Mouse (Mus musculus) heart, adult 18-20 months (tissue): Measurements from ENCODE around the gene Rnf43. TPM values are rescaled to one million over a fixed set of nuclear protein-coding genes. Genes with fewer than 3 reads are reported as not detected.

Experiments used
- DNase-seq, 2 experiments: peaks; one replicate each; pipeline ENCODE4 v3.0.0; 2021 to 2022; ENCODE audit warnings: mixed read lengths in 1 of 2
- total RNA-seq, 2 experiments: library from RNA; stranded (reverse); gene quantifications; 2 replicates each; pipeline ENCODE4 v1.2.3; 2021

Rnf43 gene
- total RNA-seq, 2 experiments from 2014 or later = 0.10 to 0.67 TPM

DNA sequence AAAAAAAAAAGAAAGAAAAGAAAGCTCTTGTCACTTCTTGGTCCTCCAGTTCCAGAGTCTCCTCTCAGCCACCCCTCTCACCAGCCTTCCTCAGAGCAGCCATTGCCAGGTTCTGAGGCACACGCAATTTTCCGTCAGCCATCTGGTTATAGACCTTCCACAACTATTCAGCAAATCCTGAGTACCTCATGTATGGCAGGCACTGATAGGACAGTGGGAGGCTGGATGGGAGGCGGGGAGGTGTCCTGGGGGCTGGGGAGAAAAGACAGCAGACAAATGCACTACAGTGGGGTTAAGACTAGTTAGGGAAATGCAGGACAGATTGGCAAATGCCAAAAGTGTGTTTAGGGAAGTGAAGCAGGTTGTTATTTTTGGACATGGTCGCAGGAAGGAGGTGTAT is 49.7 kb downstream of the Rnf43 start:
- DNase-seq = no peak

- no peak for DNase-seq
Measured at GRCm38 (mm10) chr11:87715999-87716398, 53.5 kb downstream of the Rnf43 start.

DNA sequence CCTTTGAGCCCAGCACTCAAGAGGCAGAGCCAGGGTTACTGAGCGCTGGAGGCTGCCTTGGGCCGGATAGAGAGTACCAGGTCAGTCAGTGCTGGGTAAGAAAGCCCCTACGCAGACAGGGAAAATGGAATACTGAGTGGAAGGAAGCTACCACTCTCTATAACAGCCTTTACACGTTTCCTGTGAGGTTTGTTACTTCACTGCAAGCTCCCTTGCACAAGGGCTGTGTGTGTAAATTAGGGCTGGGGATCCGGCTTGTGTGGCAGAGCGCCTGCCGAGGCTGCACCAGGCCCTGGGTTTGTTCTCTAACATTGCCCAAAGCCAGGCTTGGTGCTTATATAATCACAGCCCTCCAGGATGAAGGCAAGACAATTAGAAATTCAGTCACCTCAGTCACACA is 57.0 kb downstream of the Rnf43 start:
- no peak for DNase-seq

DNA sequence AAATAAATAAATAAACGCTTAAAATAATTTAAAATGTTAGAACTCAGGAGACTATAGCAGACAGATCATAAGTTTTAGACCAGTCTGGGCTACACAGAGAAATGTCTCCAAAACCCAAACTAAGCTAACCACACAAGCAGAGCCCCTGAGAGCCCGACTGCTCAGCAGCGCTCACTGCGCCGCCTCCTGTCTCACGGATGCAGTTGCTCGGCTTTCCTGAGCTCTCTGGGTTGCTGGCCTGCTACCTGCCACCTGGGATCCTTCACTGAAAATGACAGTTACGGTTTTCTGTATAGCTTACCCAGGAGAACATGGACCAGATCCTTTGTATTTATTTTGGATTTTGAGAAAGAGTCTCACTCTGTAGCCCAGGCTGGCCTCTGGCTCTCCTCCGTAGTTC is 57.8 kb downstream of the Rnf43 start:
- DNase-seq = no peak

GRCm38 (mm10) chr11:87720839-87721238 is 58.3 kb downstream of the Rnf43 start:
- no peak for DNase-seq

DNA sequence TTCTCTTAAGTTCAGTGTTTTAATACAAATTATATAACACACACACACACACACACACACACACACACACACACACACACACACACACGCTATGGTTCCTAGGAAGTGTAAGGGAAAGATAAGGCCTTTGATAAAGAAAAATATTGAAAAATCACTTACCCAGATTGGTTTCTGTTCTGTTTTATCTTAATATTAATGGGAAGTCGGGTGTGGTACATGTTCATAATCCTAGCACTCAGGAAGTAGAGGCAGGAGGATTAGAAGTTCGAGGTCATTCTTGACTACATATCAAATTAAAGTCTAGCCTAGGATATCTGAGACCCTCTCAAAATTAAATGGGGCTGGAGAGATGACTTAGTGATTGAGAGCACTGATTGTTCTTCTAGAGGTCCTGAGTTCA is 59.6 kb downstream of the Rnf43 start:
- DNase-seq = no peak

- no peak for DNase-seq
Measured at GRCm38 (mm10) chr11:87722891-87723290, 60.4 kb downstream of the Rnf43 start.

DNA sequence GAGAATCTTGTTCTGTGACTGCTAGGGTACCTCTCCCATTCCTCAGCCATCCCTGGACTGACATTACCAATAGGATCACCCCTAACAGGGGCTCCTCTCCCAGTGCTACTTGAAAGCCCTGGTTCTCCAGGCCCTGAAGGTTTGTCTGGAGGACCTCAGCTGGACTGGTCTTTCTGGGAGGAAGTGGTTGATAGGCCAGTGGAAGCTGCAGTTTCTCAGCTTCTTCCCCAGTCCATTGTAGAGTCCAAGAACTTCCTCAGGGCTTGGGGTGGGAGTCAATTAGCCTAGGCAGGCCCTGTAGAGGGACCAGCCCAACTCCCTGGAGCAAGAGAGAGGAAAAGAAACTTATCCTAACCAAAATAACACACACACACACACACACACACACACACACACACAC is 63.0 kb downstream of the Rnf43 start:
- DNase-seq = no peak

GRCm38 (mm10) chr11:87725964-87726562 is 63.5 kb downstream of the Rnf43 start:
- DNase-seq = no peak

- no peak for DNase-seq
Measured at GRCm38 (mm10) chr11:87727021-87727420, 64.5 kb downstream of the Rnf43 start.

GRCm38 (mm10) chr11:87727471-87727870 is 64.9 kb downstream of the Rnf43 start:
- DNase-seq = no peak

DNA sequence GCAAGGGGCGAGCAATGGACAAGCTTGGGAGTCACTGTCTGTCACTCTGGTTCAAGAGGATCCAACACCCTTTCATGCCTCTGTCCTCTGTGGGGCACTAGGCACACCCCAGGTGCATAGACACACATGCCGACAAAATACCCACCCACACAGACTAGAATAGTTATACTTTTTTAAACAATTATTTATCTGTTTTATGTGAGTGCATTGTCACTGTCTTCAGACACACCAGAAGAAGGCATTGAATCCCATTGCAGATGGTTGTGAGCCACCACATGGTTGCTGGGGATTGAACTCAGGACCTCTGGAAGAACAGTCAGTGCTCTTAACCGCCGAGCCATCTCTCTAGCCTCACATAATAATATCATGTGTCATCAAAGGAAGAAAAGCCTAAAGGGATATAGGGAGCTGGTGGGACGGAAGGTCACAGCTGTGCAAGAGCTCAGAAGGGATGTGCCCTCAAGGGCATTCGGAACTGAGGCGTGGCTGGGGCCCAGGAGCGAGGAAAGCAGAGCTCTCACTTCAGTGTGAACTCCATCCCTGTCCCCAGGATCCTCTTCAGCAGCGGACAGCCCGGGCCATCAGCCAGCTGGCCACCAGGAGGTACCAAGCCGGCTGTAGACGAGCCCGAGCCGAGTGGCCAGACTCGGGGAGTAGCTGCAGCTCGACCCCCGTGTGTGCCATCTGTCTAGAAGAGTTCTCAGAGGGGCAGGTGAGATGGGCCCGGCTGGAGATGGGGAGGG is 66.5 kb downstream of the Rnf43 start:
- DNase-seq = no peak

DNA sequence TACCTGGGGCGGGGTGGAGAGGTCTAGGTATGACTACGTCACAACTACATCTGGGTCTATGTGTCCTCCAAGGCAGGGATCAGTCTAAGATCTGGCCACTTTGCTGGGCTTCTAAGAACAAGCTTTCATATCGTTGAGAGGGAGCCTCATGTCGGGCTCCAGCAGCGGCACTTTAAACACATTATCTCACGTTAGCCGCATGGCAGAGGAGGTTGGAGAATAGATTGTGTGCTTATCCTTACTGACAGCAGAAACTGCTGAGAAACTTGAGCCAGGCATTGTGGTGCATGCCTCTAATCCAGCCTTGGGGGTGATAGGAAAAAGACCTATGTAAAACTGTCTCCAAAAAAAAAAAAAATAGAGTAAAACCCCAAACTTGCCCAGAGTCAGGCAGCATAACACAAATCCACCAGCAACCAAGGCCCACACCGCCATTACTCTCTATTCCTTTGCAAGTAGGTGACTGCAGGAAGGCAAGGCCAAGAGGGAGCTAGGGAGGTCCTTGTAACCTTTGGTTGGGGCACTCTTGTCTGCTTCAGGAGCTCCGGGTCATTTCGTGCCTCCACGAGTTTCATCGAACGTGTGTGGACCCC is 67.2 kb downstream of the Rnf43 start:
- DNase-seq = no peak

GRCm38 (mm10) chr11:87730652-87731310 is 68.3 kb downstream of the Rnf43 start:
- no peak for DNase-seq

- DNase-seq = no peak
Measured at GRCm38 (mm10) chr11:87734346-87734745, 71.8 kb downstream of the Rnf43 start.

DNA sequence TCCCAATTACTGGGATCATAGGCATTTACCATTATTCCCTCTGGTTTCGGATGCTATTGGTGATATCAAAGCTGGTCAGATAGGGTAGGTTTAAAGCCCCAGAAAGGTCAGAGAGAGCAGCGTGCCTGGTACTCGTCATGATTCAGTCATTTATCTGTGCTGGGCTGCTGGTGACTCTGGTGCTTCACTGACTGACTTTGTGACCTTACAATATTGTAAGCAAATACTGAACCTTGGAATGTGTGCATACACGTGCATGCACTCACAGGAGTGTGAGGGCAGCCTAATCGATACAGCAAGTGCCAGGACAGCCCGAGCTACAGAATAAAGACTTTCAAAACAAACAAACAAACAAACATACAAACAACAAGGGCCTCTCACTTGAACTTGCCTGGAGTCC is 73.2 kb downstream of the Rnf43 start:
- DNase-seq = no peak

DNA sequence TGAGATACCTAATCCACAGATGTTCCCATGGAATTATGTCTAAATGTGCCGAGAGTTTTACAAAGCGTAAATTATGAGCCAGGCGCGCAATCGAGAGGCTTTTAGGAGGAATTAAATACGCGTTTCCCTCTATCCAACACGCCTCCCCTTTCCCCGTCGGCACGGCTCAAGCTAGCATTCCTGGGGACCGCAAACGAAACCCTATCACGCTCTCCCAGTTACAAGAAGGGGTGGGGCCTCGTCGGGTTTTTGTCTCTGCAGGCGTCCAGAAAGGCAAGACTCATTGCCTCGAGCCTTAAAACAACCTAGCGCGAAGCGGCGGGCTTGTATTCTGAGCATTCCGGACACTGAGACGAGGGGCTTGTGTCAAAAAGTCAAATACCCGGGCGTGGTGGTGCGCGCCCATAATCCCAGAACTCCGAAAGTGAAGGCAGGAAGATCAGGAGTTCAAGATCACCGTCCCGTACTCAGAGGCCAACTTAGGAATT is 74.2 kb downstream of the Rnf43 start:
- peak; percentile 69 to 80 for DNase-seq

- peak; percentile 96 to 97 for DNase-seq
Measured at GRCm38 (mm10) chr11:87737175-87737740, 74.7 kb downstream of the Rnf43 start, which contains the start of gene Supt4a. Gene Supt4a, plus strand, starts transcription at chr11:87737552.

DNA sequence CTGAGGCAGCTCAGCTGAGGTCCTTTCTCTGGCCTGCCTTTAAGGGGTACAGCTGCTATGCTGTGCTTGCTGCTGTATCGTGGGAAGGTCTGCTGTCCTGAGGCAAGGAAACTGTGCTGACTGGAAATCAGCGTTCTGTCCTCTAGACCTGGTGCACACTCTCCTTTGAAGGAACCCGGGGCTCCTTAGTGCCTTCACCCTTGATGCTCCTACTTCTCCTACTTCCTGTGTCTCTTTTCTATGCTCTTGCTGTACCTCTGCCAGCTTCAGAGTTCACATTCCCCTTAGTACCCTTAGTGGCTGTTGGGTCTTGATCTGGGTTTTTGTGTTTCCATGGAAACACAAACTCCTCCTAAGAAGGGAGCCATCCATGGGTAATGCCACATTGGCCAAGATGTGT is 81.2 kb downstream of the Rnf43 start:
- DNase-seq = no peak

- peak in 1 of 2 experiments; percentile 37 for DNase-seq
Measured at GRCm38 (mm10) chr11:87744964-87745363, 82.4 kb downstream of the Rnf43 start.

- no peak for DNase-seq
Measured at GRCm38 (mm10) chr11:87745632-87746555, 83.4 kb downstream of the Rnf43 start.
